Mouse (Mus musculus) embryonic fibroblast, embryonic 13.5 days (primary cell): Measurements from ENCODE around the gene Rbms1.

Source experiments
- CTCF ChIP-seq: IDR thresholded peaks from 2 replicates; pipeline ENCODE4 v1.5.1; 2011; ENCODE audit warnings: mild to moderate bottlenecking, control low read depth, low read length, moderate library complexity, borderline replicate concordance; ENCODE audit not compliant: insufficient read depth
- POLR2A ChIP-seq: IDR thresholded peaks from 2 replicates; pipeline ENCODE4 v1.6.1; 2011; ENCODE audit warnings: low read depth, mild to moderate bottlenecking, control low read depth, low read length, moderate library complexity

- no peak for TF ChIP-seq CTCF
- no peak for TF ChIP-seq POLR2A
Observed at GRCm38 (mm10) chr2:60812949-60813348, 150.0 kb downstream of the Rbms1 start.
